Mouse (Mus musculus): ENCODE measurements around the gene Prkd2.

DNA sequence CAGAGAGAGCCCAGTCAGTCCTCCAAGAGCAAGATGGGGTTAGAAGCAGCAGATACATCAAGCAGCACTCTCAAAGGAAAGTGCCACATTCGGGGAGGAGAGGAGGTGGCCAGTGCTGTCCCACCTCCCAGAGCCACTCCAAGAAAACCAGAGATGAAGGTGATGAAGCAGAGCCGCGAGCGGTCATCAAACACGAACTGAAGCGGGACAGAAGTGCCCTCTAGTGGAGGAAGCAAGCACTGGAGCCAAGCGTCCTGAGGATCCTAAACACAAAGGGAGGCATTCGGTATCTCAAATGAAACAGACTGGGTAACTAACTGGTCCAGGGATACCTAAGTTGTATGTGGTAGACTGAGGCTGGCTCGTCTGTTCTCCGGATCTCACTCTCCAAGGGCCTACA, 33.0 kb upstream of the Prkd2 start:
- TF ChIP-seq EP300 (IDR thresholded peaks at IDR 0.05) = no peak
- peak; percentile 95 for TF ChIP-seq CTCF (IDR thresholded peaks at IDR 0.05)

All from lung, postnatal 0 days (tissue).